Mouse (Mus musculus) CH12.LX (cell line): ENCODE measurements around the gene C2cd3. TPM values are rescaled to one million over a fixed set of nuclear protein-coding genes. Genes with fewer than 3 reads are reported as not detected.

Source experiments
- DNase-seq: peaks from one replicate; pipeline ENCODE4 v3.0.0-alpha.2; 2013; ENCODE audit errors: extremely low read depth
- H3K27ac ChIP-seq: 2 replicates; pipeline ENCODE4 v1.5.1; 2012; ENCODE audit warnings: low read depth, mild to moderate bottlenecking, control low read depth, moderate library complexity; ENCODE audit not compliant: insufficient read depth
- H3K27me3 ChIP-seq: replicated peaks from 2 replicates; pipeline ENCODE3; 2012; ENCODE audit warnings: inconsistent platforms
- H3K36me3 ChIP-seq, 2 experiments: replicated peaks in 1 of 2; 2 replicates each; pipeline versions ENCODE3 to v1.6.1; 2012; ENCODE audit warnings: inconsistent platforms in 1 of 2, low read length in 1 of 2, mild to moderate bottlenecking in 1 of 2, mixed read lengths in 1 of 2, moderate library complexity in 1 of 2; ENCODE audit not compliant: control insufficient read depth in 1 of 2, insufficient read depth in 1 of 2
- H3K4me1 ChIP-seq, 2 experiments: 2 replicates each; pipeline ENCODE4 v1.6.1; 2012; ENCODE audit warnings: inconsistent platforms in 1 of 2, moderate library complexity in 1 of 2; ENCODE audit not compliant: insufficient read depth in 2 of 2, control insufficient read depth in 1 of 2
- H3K4me2 ChIP-seq: 2 replicates; pipeline ENCODE4 v1.6.1; 2012; ENCODE audit warnings: low read depth, mild to moderate bottlenecking, control low read depth; ENCODE audit not compliant: poor library complexity, insufficient read depth, severe bottlenecking
- H3K4me3 ChIP-seq, 3 experiments: fragments of 150-350 bp in 1 of 3; sonication (generic) in 1 of 3; replicated peaks in 1 of 3; 2 replicates each; pipeline versions ENCODE3 to v1.5.1; 2011 to 2012; ENCODE audit warnings: low read depth in 2 of 3, low read length in 2 of 3, mild to moderate bottlenecking in 2 of 3, moderate library complexity in 2 of 3, control low read depth in 1 of 3, improper control_type of control experiment in 1 of 3, inconsistent platforms in 1 of 3, mixed read lengths in 1 of 3; ENCODE audit not compliant: poor library complexity in 1 of 3
- H3K79me2 ChIP-seq: replicated peaks from 2 replicates; pipeline ENCODE4 v1.6.1; 2012; ENCODE audit warnings: mild to moderate bottlenecking, moderate library complexity; ENCODE audit not compliant: control insufficient read depth, poor library complexity, insufficient read depth, severe bottlenecking; ENCODE audit errors: extremely low read depth
- H3K9ac ChIP-seq: 2 replicates; pipeline ENCODE4 v1.6.1; 2012; ENCODE audit warnings: low read depth, mild to moderate bottlenecking, control low read depth, moderate library complexity; ENCODE audit not compliant: insufficient read depth
- H3K9me3 ChIP-seq: replicated peaks from 2 replicates; pipeline ENCODE3; 2012; ENCODE audit warnings: low read length, inconsistent platforms, mixed read lengths
- CHD1 ChIP-seq: IDR thresholded peaks from 2 replicates; pipeline ENCODE4 v1.6.1; 2012; ENCODE audit warnings: low read depth, low read length, improper control_type of control experiment, inconsistent platforms
- E2F4 ChIP-seq: IDR thresholded peaks from 2 replicates; pipeline ENCODE4 v1.6.1; 2011; ENCODE audit warnings: low read depth, low read length, improper control_type of control experiment; ENCODE audit not compliant: insufficient replicate concordance
- ELF1 ChIP-seq: IDR thresholded peaks from 2 replicates; pipeline ENCODE4 v1.6.1; 2014; ENCODE audit warnings: low read depth, mild to moderate bottlenecking, inconsistent platforms, low read length, improper control_type of control experiment
- IRF4 ChIP-seq: IDR thresholded peaks from 2 replicates; pipeline ENCODE4 v1.6.1; 2014; ENCODE audit warnings: low read depth, mild to moderate bottlenecking, inconsistent platforms, low read length, improper control_type of control experiment
- JUND ChIP-seq: conservative IDR thresholded peaks from 2 replicates; pipeline ENCODE4 v1.6.1; 2011; ENCODE audit warnings: low read depth, low read length, improper control_type of control experiment
- MAX ChIP-seq: IDR thresholded peaks from 2 replicates; pipeline ENCODE4 v1.6.1; 2011; ENCODE audit warnings: low read length, improper control_type of control experiment
- MAZ ChIP-seq: IDR thresholded peaks from 2 replicates; pipeline ENCODE4 v1.6.1; 2012; ENCODE audit warnings: low read depth, mild to moderate bottlenecking, inconsistent platforms, low read length, improper control_type of control experiment, moderate library complexity
- MYC ChIP-seq: IDR thresholded peaks from 2 replicates; pipeline ENCODE4 v1.6.1; 2011; ENCODE audit warnings: low read depth, mild to moderate bottlenecking, improper control_type of control experiment, low read length
- POLR2A ChIP-seq: IDR thresholded peaks from 2 replicates; pipeline ENCODE4 v1.6.1; 2011; ENCODE audit warnings: low read depth, mild to moderate bottlenecking, improper control_type of control experiment, low read length
- POLR2AphosphoS2 ChIP-seq: IDR thresholded peaks from 2 replicates; pipeline ENCODE4 v1.6.1; 2011; ENCODE audit warnings: low read depth, low read length, improper control_type of control experiment
- SMC3 ChIP-seq: IDR thresholded peaks from 2 replicates; pipeline ENCODE4 v1.6.1; 2011; ENCODE audit warnings: low read depth, low read length, improper control_type of control experiment
- ZC3H11A ChIP-seq: IDR thresholded peaks from 2 replicates; pipeline ENCODE4 v1.6.1; 2012; ENCODE audit warnings: low read depth, mild to moderate bottlenecking, inconsistent platforms, low read length, improper control_type of control experiment
- ZNF384 ChIP-seq: IDR thresholded peaks from 2 replicates; pipeline ENCODE4 v1.6.1; 2012; ENCODE audit warnings: low read depth, low read length, improper control_type of control experiment, inconsistent platforms
- dilution Hi-C: fragments of 300-500 bp; cut with MboI; formaldehyde crosslinking; loops from 2 replicates; pipeline ENCODE4 v1.14.3; 2020; ENCODE audit warnings: low sequenced_read_pairs; ENCODE audit not compliant: extremely low pct_unique_long_range_greater_than_20kb, extremely low pct_ligation_motif_present
- in situ Hi-C: fragments of 300-500 bp; cut with MboI; formaldehyde crosslinking; loops from 3 replicates; pipeline ENCODE4 v1.14.3; 2019; ENCODE audit warnings: low sequenced_read_pairs, low pct_ligation_motif_present, low pct_unique_long_range_greater_than_20kb, mixed read lengths
- polyA plus RNA-seq: library from polyadenylated mRNA; unstranded; fragments of >175 nt; gene quantifications from 2 replicates; pipeline ENCODE4 v1.2.1, GENCODE M21; 2012; ENCODE audit warnings: low read depth; ENCODE audit not compliant: insufficient read length
- total RNA-seq, 2 experiments: library from RNA; depleted of rRNA; stranded (reverse); fragments of 300-350 nt in 1 of 2; fragments of >200 nt in 1 of 2; gene quantifications; 2 replicates each; pipeline ENCODE4 v1.2.3; 2012 to 2014

C2cd3 gene
- total and polyA plus RNA-seq, 3 experiments: 11.7 to 25.0 (median 16.7) TPM

DNA sequence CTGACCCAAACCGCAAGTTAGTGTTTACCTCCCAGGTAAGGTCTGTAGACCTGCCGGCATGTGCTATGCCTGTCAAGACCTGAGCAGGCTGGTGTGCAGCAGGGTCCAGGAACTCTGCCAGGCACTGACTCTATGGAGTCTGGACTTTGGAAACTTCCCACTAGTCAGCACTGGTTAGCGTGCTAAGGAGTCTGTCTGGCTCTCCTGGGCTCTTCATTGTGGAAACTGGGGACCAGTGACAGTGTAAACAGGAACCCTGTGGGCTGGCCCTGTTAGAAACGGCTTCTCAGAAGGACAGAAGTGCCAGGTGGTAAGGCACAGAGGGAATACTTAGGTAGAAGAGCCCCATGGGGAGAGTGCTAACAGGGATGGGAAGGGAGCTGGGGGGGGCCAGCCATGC, 93.2 kb downstream of the C2cd3 start:
- TF ChIP-seq POLR2A (no peak), SMC3 (no peak), IRF4 (no peak), ZC3H11A (no peak), E2F4 (no peak), CHD1 (no peak)
- TF ChIP-seq, all 38 proteins: peak for 0
- Histone ChIP-seq H3K27ac (no peak overlapping the region), H3K4me1 (peaks cover 0 to 17% of the 10 kb centered on the region in 2 experiments; a peak in 2 of 4 replicates), H3K4me2 (no peak overlapping the region), H3K9ac (no peak overlapping the region), H3K36me3 (peaks cover 22 to 92% of the 10 kb centered on the region in 2 experiments), H3K4me3 (no peak overlapping the region), H3K9me3 (no peaks in the 10 kb centered on the region), H3K27me3 (no peaks in the 10 kb centered on the region), H3K79me2 (no peaks in the 10 kb centered on the region)
- DNase-seq: no peak
- in situ Hi-C loops: no loop called here
- dilution Hi-C loops: no loop called here

GRCm38 (mm10) chr7:100465656-100466309, 93.8 kb downstream of the C2cd3 start:
- Histone ChIP-seq H3K27me3 (no peaks in the 10 kb centered on the region), H3K4me2 (no peak overlapping the region), H3K9ac (no peak overlapping the region), H3K9me3 (no peaks in the 10 kb centered on the region), H3K4me1 (peaks cover 0 to 11% of the 10 kb centered on the region in 2 experiments; a peak in 2 of 4 replicates), H3K79me2 (no peaks in the 10 kb centered on the region), H3K27ac (no peak overlapping the region), H3K4me3 (no peak overlapping the region), H3K36me3 (peaks cover 22 to 93% of the 10 kb centered on the region in 2 experiments)
- dilution Hi-C loops: no loop called here
- no peak for DNase-seq
- no peak for TF ChIP-seq MYC
- TF ChIP-seq JUND: no peak
- no peak for TF ChIP-seq ZNF384
- no peak for TF ChIP-seq POLR2AphosphoS2
- no peak for TF ChIP-seq ELF1
- TF ChIP-seq ZC3H11A: no peak
- TF ChIP-seq MAX: no peak
- no peak for TF ChIP-seq MAZ
- in situ Hi-C loops: no loop called here
